In the genomic region with DNA sequence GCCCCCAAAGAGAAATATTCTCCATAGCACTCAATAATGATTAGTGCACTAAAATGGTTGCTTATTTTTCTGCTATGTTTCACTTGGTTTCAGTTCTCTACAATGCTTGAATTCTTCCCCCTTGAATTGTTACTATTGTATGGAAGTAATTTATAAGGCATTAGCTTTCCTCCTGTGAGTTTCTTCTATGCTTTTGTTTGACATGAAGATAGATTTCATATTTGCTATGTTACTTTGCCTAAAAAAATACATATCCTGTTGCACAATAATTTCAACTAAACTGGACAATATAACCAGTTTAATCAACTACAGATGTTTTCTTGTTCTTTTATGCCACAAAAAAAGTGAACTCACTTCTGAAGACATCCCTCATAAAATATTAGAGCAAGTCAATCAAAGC, we compare ENCODE assay signal across 23 mouse cellular contexts.
"Had no signal": no experiment of that assay in that cellular context is flagged by ENCODE, and none has a peak within 500 bp of the region (broad histone marks: within the 10 kb centered on the region; RNA-seq: fewer than 3 reads in every experiment).

No protein-coding gene starts in this region.

- H3K4me2 ChIP-seq: heart, embryonic 12.5 days; kidney, embryonic 15.5 days; limb, embryonic 12.5 days; liver, embryonic 11.5 days; liver, embryonic 13.5 days; liver, embryonic 15.5 days had no signal

- H3K36me3 ChIP-seq: heart, embryonic 10.5 days; heart, embryonic 12.5 days; hindbrain, embryonic 15.5 days; kidney, embryonic 15.5 days; limb, embryonic 12.5 days; liver, embryonic 13.5 days; liver, embryonic 15.5 days had no signal

- ATAC-seq: intestine, embryonic 16.5 days; liver, postnatal 0 days had no signal

- H3K4me3 ChIP-seq: heart, embryonic 10.5 days; heart, embryonic 12.5 days; kidney, embryonic 15.5 days; left cerebral cortex, adult 2 months; limb, embryonic 10.5 days; limb, embryonic 12.5 days; liver, embryonic 13.5 days; liver, embryonic 15.5 days had no signal

- DNase-seq: gastrocnemius, postnatal 25 days; heart, adult 18-20 months; heart, postnatal 10 days; heart, postnatal 36 days; kidney, adult 11 months; kidney, adult 2 months; kidney, adult 9 months; kidney, postnatal 14 days; kidney, postnatal 36 days; liver; liver, embryonic 13.5 days; liver, postnatal 0 days had no signal

- H3K27ac ChIP-seq: heart, embryonic 10.5 days; hindbrain, embryonic 15.5 days; kidney, embryonic 15.5 days; kidney, postnatal 0 days; left cerebral cortex, adult 2 months; limb, embryonic 10.5 days; limb, embryonic 12.5 days; liver, embryonic 13.5 days; liver, embryonic 15.5 days had no signal

- H3K9ac ChIP-seq: heart, embryonic 12.5 days; hindbrain, embryonic 15.5 days; kidney, embryonic 15.5 days; limb, embryonic 12.5 days; liver, embryonic 13.5 days; liver, embryonic 15.5 days; liver, postnatal 0 days had no signal

- H3K27me3 ChIP-seq: heart, embryonic 12.5 days; hindbrain, embryonic 15.5 days; kidney, embryonic 15.5 days; limb, embryonic 12.5 days; liver, embryonic 13.5 days; liver, embryonic 15.5 days had no signal

- H3K9me3 ChIP-seq: heart, embryonic 10.5 days; heart, embryonic 12.5 days; hindbrain, embryonic 15.5 days; kidney, embryonic 15.5 days; limb, embryonic 10.5 days; limb, embryonic 12.5 days; liver, embryonic 13.5 days; liver, embryonic 15.5 days had no signal
